Mouse (Mus musculus): ENCODE measurements at regions not wholly inside any gene's neighbourhood (a gene's known extent, or its start where the extent isn't known, plus 50 kb on each side); places are given as distances from the start of the nearest gene placed in this dataset.

- TF ChIP-seq CTCF (IDR thresholded peaks at IDR 0.05; ENCODE audit: low read depth): no peak
- H3K9me3 ChIP-seq (ENCODE audit: low read length): no peaks in the 10 kb centered on the region
- 84% methylated on average over 10 of the region's 10 CpGs for WGBS
- H3K27me3 ChIP-seq (ENCODE audit: insufficient read depth, low read length): no peaks in the 10 kb centered on the region
- no peak overlapping the region for H3K4me3 ChIP-seq (ENCODE audit: low read length)
- no peak overlapping the region for H3K27ac ChIP-seq
- no peak overlapping the region for H3K9ac ChIP-seq (replicated peaks; ENCODE audit: low read length)
- ATAC-seq: no peak
- no peaks in the 10 kb centered on the region for H3K36me3 ChIP-seq (ENCODE audit: insufficient read depth, low read length)
- DNase-seq (ENCODE audit: low spot score): no peak
- no peak overlapping the region for H3K4me2 ChIP-seq (ENCODE audit: low read depth, low read length)
- H3K4me1 ChIP-seq (ENCODE audit: insufficient read depth, low read length): no peaks in the 10 kb centered on the region
These were observed 110.2 kb upstream of the Nampt start for GRCm38 (mm10) chr12:32709188-32709587.

- Histone ChIP-seq H3K9me3 (ENCODE audit: low read length) (no peaks in the 10 kb centered on the region), H3K27ac (peak overlapping the region; percentile 36; the same call in 1 of the 2 replicates), H3K27me3 (ENCODE audit: insufficient read depth, low read length) (no peaks in the 10 kb centered on the region), H3K9ac (replicated peaks; ENCODE audit: low read length) (no peak overlapping the region), H3K4me1 (ENCODE audit: insufficient read depth, low read length) (no peaks in the 10 kb centered on the region), H3K4me3 (ENCODE audit: low read length) (no peak overlapping the region), H3K4me2 (ENCODE audit: low read depth, low read length) (no peak overlapping the region), H3K36me3 (ENCODE audit: insufficient read depth, low read length) (no peaks in the 10 kb centered on the region)
- ATAC-seq: peak; percentile 94
- 33% methylated on average over 5 of the region's 5 CpGs for WGBS
- no peak for TF ChIP-seq CTCF (IDR thresholded peaks at IDR 0.05; ENCODE audit: low read depth)
- peak; percentile 93 for DNase-seq (ENCODE audit: low spot score)
These were observed 102.0 kb upstream of the Nampt start for GRCm38 (mm10) chr12:32717129-32717921.

GRCm38 (mm10) chr12:32719203-32719602, 100.1 kb upstream of the Nampt start:
- WGBS: 76% methylated on average over 4 of the region's 4 CpGs

GRCm38 (mm10) chr12:32724451-32725188, 94.7 kb upstream of the Nampt start:
- WGBS: 40% methylated on average over 7 of the region's 7 CpGs
- TF ChIP-seq CTCF (IDR thresholded peaks at IDR 0.05; ENCODE audit: low read depth): no peak
- H3K27me3 ChIP-seq (ENCODE audit: insufficient read depth, low read length): no peaks in the 10 kb centered on the region
- ATAC-seq: peak; percentile 93
- peak; percentile 60 for DNase-seq (ENCODE audit: low spot score)
- H3K4me1 ChIP-seq (ENCODE audit: insufficient read depth, low read length): no peaks in the 10 kb centered on the region
- H3K4me2 ChIP-seq (ENCODE audit: low read depth, low read length): no peak overlapping the region
- no peak overlapping the region for H3K9ac ChIP-seq (replicated peaks; ENCODE audit: low read length)
- H3K27ac ChIP-seq: no peak overlapping the region
- no peaks in the 10 kb centered on the region for H3K9me3 ChIP-seq (ENCODE audit: low read length)
- H3K4me3 ChIP-seq (ENCODE audit: low read length): no peak overlapping the region
- no peaks in the 10 kb centered on the region for H3K36me3 ChIP-seq (ENCODE audit: insufficient read depth, low read length)

More at GRCm38 (mm10) chr12:32719203-32719602, 100.1 kb upstream of the Nampt start:
- H3K36me3 ChIP-seq (ENCODE audit: insufficient read depth, low read length): no peaks in the 10 kb centered on the region
- no peaks in the 10 kb centered on the region for H3K4me1 ChIP-seq (ENCODE audit: insufficient read depth, low read length)
- no peak for DNase-seq (ENCODE audit: low spot score)
- H3K27ac ChIP-seq: no peak overlapping the region
- no peak overlapping the region for H3K9ac ChIP-seq (replicated peaks; ENCODE audit: low read length)
- no peaks in the 10 kb centered on the region for H3K27me3 ChIP-seq (ENCODE audit: insufficient read depth, low read length)
- H3K4me3 ChIP-seq (ENCODE audit: low read length): no peak overlapping the region
- ATAC-seq: no peak
- no peak overlapping the region for H3K4me2 ChIP-seq (ENCODE audit: low read depth, low read length)
- H3K9me3 ChIP-seq (ENCODE audit: low read length): no peaks in the 10 kb centered on the region
- TF ChIP-seq CTCF (IDR thresholded peaks at IDR 0.05; ENCODE audit: low read depth): no peak

- Histone ChIP-seq H3K27me3 (ENCODE audit: insufficient read depth, low read length) (no peaks in the 10 kb centered on the region), H3K9me3 (ENCODE audit: low read length) (no peaks in the 10 kb centered on the region), H3K4me2 (ENCODE audit: low read depth, low read length) (no peak overlapping the region), H3K9ac (replicated peaks; ENCODE audit: low read length) (no peak overlapping the region), H3K36me3 (ENCODE audit: insufficient read depth, low read length) (no peaks in the 10 kb centered on the region), H3K27ac (no peak overlapping the region), H3K4me1 (ENCODE audit: insufficient read depth, low read length) (no peaks in the 10 kb centered on the region), H3K4me3 (ENCODE audit: low read length) (no peak overlapping the region)
- ATAC-seq: no peak
- DNase-seq (ENCODE audit: low spot score): no peak
- 0 out of 2 replicates have a peak, but pooled peaks have one; percentile 13 for TF ChIP-seq CTCF (IDR thresholded peaks at IDR 0.05; ENCODE audit: low read depth)
- WGBS: 85% methylated on average over 1 of the region's 1 CpGs
These were observed 91.8 kb upstream of the Nampt start for GRCm38 (mm10) chr12:32727539-32727938.

DNA sequence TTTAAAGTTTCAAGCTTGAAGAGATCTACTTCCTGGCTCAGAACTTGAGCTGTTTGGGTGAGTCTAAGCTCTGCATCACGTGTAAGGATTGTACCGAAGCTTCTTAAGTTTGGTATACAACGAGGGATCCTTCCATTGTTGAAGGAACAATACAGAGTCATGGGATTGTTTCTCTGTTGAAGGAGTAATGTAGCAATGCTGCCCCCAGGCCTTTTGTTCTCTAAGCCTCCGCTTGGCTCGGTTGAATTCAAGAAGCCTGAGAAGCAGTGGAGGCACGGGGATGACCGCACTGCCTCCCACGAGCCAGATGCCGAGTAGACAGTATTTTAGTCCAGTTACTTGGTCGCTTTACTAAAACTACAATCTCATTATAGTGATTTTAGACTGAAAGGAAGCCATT, 90.9 kb upstream of the Nampt start:
- no peaks in the 10 kb centered on the region for H3K4me1 ChIP-seq (ENCODE audit: insufficient read depth, low read length)
- H3K36me3 ChIP-seq (ENCODE audit: insufficient read depth, low read length): no peaks in the 10 kb centered on the region
- no peak overlapping the region for H3K4me3 ChIP-seq (ENCODE audit: low read length)
- no peak for TF ChIP-seq CTCF (IDR thresholded peaks at IDR 0.05; ENCODE audit: low read depth)
- H3K9ac ChIP-seq (replicated peaks; ENCODE audit: low read length): no peak overlapping the region
- no peak overlapping the region for H3K27ac ChIP-seq
- DNase-seq (ENCODE audit: low spot score) (no peak), ATAC-seq (no peak)
- H3K27me3 ChIP-seq (ENCODE audit: insufficient read depth, low read length): no peaks in the 10 kb centered on the region
- 31% methylated on average over 10 of the region's 10 CpGs for WGBS
- H3K4me2 ChIP-seq (ENCODE audit: low read depth, low read length): no peak overlapping the region
- no peaks in the 10 kb centered on the region for H3K9me3 ChIP-seq (ENCODE audit: low read length)

Data from hindbrain, postnatal 0 days (tissue).